Mouse (Mus musculus) adrenal gland, adult 18-20 months (tissue): ENCODE results near the gene Olfr514. TPM values are rescaled to one million over a fixed set of nuclear protein-coding genes. Genes with fewer than 3 reads are reported as not detected.
"Not testable (repeated sequence)": the region's sequence is repeated elsewhere in the genome, so short reads cannot be mapped to it uniquely, and the experiment has no call there.

Source experiments
- DNase-seq, 2 experiments: peaks; one replicate each; pipeline ENCODE4 v3.0.0; 2021 to 2022; ENCODE audit warnings: low spot score in 2 of 2
- long read RNA-seq, 2 experiments: library from polyadenylated mRNA; stranded (forward); transcript quantifications; one replicate each; pipeline ENCODE4 v2.0.0; 2021
- total RNA-seq, 2 experiments: library from RNA; stranded (reverse); gene quantifications; 1 replicate in 1 of 2; 2 replicates in 1 of 2; pipeline ENCODE4 v1.2.3; 2021

Olfr514 gene
- total RNA-seq = not detected
- long read RNA-seq, experiment 1 = 0 reads
- long read RNA-seq, experiment 2 = 0 reads

DNA sequence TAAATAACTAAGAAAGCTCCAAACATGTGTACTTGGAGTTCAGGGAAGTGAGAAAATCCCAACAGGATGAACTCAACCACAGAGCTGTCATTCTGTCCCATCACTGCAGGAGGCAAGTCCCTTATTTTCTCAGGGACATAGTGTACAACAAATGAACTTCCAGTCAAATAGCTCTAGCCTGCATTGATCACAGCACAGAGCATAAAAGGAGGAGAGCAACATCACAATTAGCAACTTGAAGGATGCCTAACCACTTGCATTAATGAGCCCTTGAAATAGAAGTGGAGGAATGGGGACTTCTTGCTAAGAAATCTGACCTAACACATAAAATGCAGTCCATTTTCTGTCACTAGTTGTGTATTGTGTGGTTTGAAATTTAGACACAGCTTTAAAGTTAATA lies at the start of gene Olfr514:
Olfr514 (minus strand) TSS at position 101 of the 400 bp plus-strand sequence.
- no peak for DNase-seq

DNA sequence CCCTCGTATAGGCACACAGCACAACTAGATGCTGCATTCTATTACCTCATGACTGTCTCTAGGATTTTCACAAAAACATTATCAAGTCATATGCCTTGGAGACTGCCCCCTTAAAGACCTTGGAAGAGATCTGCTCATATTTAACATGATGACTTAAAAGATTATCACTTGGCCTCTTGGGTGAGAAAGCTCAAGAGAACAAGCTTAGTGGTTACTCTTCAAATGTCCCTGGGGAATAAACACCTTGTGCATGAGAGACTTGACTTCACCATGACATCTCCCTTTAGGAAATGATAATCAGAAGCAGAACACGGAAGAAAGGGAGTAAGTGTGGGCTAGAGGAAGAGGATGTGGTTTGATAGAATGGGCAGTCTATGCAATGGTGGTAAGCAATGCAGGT lies 46.5 kb upstream of the Olfr514 start, which contains the start of gene Olfr517:
Olfr517 (minus strand) TSS at position 101 of the 400 bp plus-strand sequence.
- DNase-seq = no peak

DNA sequence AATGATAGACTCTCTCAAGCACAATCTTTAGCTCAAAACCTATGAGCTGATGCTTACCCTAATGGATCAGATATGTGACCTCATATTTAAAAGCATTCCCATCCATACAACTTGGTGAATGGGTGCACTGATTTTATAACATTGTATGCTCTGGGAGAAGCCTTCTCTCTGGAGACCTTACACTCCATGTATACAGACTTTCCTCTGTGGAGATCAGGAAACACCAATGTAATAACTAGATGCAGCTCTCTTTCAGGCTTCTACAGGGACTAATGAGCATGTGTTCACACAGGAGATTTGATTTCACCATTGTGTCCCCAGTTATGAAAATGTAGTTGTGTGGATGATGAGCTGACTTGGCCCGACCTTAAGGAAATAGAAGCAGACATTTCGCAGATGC lies 24.6 kb upstream of the Olfr514 start, which contains the start of gene Olfr516:
Olfr516 (minus strand) TSS at position 101 of the 400 bp plus-strand sequence.
- no peak for DNase-seq

DNA sequence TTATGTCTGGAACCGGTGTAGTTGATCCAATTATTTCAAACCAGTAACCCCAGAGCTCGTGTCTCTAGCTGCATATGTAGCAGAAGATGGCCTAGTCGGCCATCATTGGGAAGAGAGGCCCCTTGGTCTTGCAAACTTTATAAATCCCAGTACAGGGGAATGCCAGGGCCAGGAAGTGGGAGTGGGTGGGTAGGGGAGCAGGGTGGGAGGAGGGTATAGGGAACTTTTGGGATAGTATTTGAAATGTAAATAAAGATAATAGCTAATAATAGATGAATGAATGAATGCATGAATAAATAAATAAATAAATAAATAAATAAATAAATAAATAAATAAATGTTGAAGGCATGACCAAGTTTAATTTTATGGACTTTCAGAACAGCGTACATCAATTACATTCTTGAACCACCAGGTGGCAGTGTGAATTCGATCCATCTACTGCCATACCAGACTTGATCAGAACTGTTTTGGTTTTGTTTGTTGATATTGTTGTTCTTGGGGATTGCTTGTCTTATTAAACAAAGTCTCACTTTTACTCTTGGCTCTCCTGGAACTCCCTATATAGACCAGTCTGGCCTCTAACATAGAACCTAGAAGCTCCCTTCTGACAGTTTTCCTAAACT lies 11.1 kb downstream of the Olfr514 start:
- not testable (repeated sequence) for DNase-seq

DNA sequence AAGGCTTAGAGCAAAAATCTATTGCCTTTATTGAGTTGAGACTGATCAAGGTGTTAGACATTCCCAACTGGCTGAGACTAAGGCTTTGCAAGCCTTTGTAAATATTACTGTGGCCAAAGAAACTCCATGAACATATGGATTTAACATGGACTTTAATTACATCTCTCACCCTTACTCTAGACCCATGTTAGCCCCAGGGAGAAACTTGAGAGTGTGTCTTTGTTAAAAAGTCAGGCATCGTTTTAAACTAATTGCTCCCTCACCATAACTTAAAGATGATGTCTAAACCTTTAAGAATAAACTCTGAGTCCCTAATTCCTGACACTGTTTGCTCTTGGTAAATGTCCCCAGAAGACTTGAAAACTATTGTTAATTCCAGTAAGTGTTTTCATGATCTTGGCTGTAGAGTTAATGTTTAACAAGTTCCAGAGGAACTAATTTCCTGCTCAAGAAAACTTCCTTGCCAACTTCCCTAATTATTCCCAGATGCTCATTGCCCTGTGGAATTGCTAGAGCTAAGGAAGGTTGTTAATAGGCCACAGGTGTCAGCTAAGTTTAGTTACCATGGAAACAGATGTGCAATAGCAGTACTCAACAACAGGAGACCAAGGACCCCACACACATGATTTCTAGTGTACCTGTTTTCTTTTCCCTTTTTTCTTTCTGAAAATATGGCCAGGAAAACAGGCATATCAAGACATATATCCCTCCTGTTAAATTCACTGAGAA lies 28.4 kb downstream of the Olfr514 start:
- DNase-seq = no peak

Other genes with a start within 250 kb of the Olfr514 start
- gene Olfr506, start 215.2 kb downstream of the Olfr514 start, total RNA-seq = not detected
- not detected for gene Olfr507, start 204.2 kb downstream of the Olfr514 start, total RNA-seq
- gene Olfr508, start 196.0 kb downstream of the Olfr514 start, total RNA-seq = not detected
- not detected for gene Olfr509, start 174.1 kb downstream of the Olfr514 start, total RNA-seq
- not detected for gene Olfr510, start 159.6 kb downstream of the Olfr514 start, total RNA-seq
- gene Olfr512, start 112.7 kb downstream of the Olfr514 start, total RNA-seq = not detected
- gene Olfr513, start 75.0 kb downstream of the Olfr514 start, total RNA-seq = not detected
- gene Olfr516, start 24.5 kb upstream of the Olfr514 start, total RNA-seq = not detected
- gene Olfr517, start 46.4 kb upstream of the Olfr514 start, total RNA-seq = not detected
- gene Olfr518, start 59.0 kb upstream of the Olfr514 start, total RNA-seq = not detected
- not detected for gene Olfr519, start 68.4 kb upstream of the Olfr514 start, total RNA-seq
- under 1 TPM; 0.32 to 0.43 TPM for gene Nlrp10, start 104.2 kb upstream of the Olfr514 start, total RNA-seq
- 100 to 1,000 TPM; 111 to 160 TPM for gene Eif3f, start 108.4 kb upstream of the Olfr514 start, total RNA-seq
- gene Tub, start 124.3 kb upstream of the Olfr514 start, total RNA-seq = 10 to 100 TPM; 32.5 to 37.9 TPM